Mouse (Mus musculus) kidney, embryonic 14.5 days (tissue): ENCODE data around the gene Gpr89. TPM values are rescaled to one million over a fixed set of nuclear protein-coding genes. Genes with fewer than 3 reads are reported as not detected.

Experiments
- ATAC-seq: fragments of 200-750 bp; cut with Nextera tagmentation; 2 replicates; pipeline ENCODE4 v1.8.0; 2017; ENCODE audit warnings: moderate number of reproducible peaks, mild to moderate bottlenecking, moderate TSS enrichment, moderate library complexity; ENCODE audit not compliant: low FRiP score, low TSS enrichment
- H3K27ac ChIP-seq: fragments of 300-500 bp; sonication (generic); 2 replicates; pipeline ENCODE4 v1.5.1; 2014; ENCODE audit warnings: low read depth, mild to moderate bottlenecking, low read length, moderate library complexity, mixed read lengths
- H3K27me3 ChIP-seq: fragments of 300-500 bp; sonication (generic); 2 replicates; pipeline ENCODE4 v1.6.1; 2014; ENCODE audit warnings: mild to moderate bottlenecking, low read length; ENCODE audit not compliant: control insufficient read depth, insufficient read depth
- H3K36me3 ChIP-seq: fragments of 300-500 bp; sonication (generic); 2 replicates; pipeline ENCODE4 v1.6.1; 2014; ENCODE audit warnings: low read length, mixed read lengths; ENCODE audit not compliant: control insufficient read depth, insufficient read depth
- H3K4me1 ChIP-seq: fragments of 300-500 bp; sonication (generic); 2 replicates; pipeline ENCODE4 v1.6.1; 2014; ENCODE audit warnings: low read length, mixed read lengths; ENCODE audit not compliant: control insufficient read depth, insufficient read depth
- H3K4me2 ChIP-seq: fragments of 300-500 bp; sonication (generic); replicated peaks from 2 replicates; pipeline ENCODE4 v1.6.1; 2014; ENCODE audit warnings: low read depth, mild to moderate bottlenecking, low read length
- H3K4me3 ChIP-seq: fragments of 300-500 bp; sonication (generic); 2 replicates; pipeline ENCODE4 v1.5.1; 2014; ENCODE audit warnings: mild to moderate bottlenecking, low read length
- H3K9ac ChIP-seq: fragments of 300-500 bp; sonication (generic); 2 replicates; pipeline ENCODE4 v1.6.1; 2014; ENCODE audit warnings: low read depth, mild to moderate bottlenecking, low read length, moderate library complexity
- H3K9me3 ChIP-seq: fragments of 300-500 bp; sonication (generic); 2 replicates; pipeline ENCODE4 v1.6.1; 2016; ENCODE audit warnings: low read length; ENCODE audit not compliant: control insufficient read depth
- WGBS: fragments of 180-500 bp; shearing (Covaris S2); extraction: QIAGEN DNeasy Blood & Tissue Kit; methylation state at CpG from one replicate; pipeline ENCODE4 v1.1.7; 2014; 5-methylcytosine and 5-hydroxymethylcytosine counted together
- polyA plus RNA-seq: library from polyadenylated mRNA; unstranded; fragments of >200 nt; fragmentation: Nextera tagmentation; extraction: Ambion mirVana; gene quantifications from 2 replicates; pipeline ENCODE4 v1.2.1, GENCODE M21; 2014

Gpr89 gene
- polyA plus RNA-seq, 1 experiment from 2014 or later = 50.9 TPM

- Histone ChIP-seq H3K4me3 (no peak overlapping the region), H3K4me1 (no peaks in the 10 kb centered on the region), H3K27me3 (no peaks in the 10 kb centered on the region), H3K36me3 (no peaks in the 10 kb centered on the region), H3K9ac (no peak overlapping the region), H3K9me3 (no peaks in the 10 kb centered on the region), H3K27ac (no peak overlapping the region), H3K4me2 (no peak overlapping the region)
- no peak for ATAC-seq
- 20% methylated on average over 7 of the region's 7 CpGs for WGBS
Observed at GRCm38 (mm10) chr3:96920991-96921390, 15.8 kb upstream of the Gpr89 start.

- Histone ChIP-seq H3K4me2 (peak overlapping the region; percentile 90), H3K9me3 (no peaks in the 10 kb centered on the region), H3K9ac (peak overlapping the region; percentile 83; the same call in 1 of the 2 replicates), H3K4me3 (peak overlapping the region; percentile 99), H3K36me3 (no peaks in the 10 kb centered on the region), H3K27me3 (no peaks in the 10 kb centered on the region), H3K4me1 (no peaks in the 10 kb centered on the region; the same call in 1 of the 2 replicates), H3K27ac (no peak overlapping the region)
- no peak; the same call in 1 of the 2 replicates for ATAC-seq
- 48% methylated on average over 9 of the region's 9 CpGs for WGBS
Observed at GRCm38 (mm10) chr3:96905592-96905991, 446 bp upstream of the Gpr89 start.

- 17% methylated on average over 14 of the region's 14 CpGs for WGBS
- ATAC-seq = no peak
- Histone ChIP-seq H3K36me3 (no peaks in the 10 kb centered on the region), H3K4me2 (peak within 1 kb of the TSS; percentile 90), H3K9ac (peak within 1 kb of the TSS; percentile 83), H3K9me3 (no peaks in the 10 kb centered on the region), H3K4me3 (peak within 1 kb of the TSS; percentile 99), H3K4me1 (no peaks in the 10 kb centered on the region; the same call in 1 of the 2 replicates), H3K27ac (no peak within 1 kb of the TSS), H3K27me3 (no peaks in the 10 kb centered on the region)
Observed at GRCm38 (mm10) chr3:96904393-96904792, 753 bp downstream of the Gpr89 start, which contains the start of gene Gja5. TSS of gene Gja5 (plus strand) at chr3:96904693.

GRCm38 (mm10) chr3:96902336-96902999, 2.7 kb downstream of the Gpr89 start:
- no peak for ATAC-seq
- no peaks in the 10 kb centered on the region for H3K9me3 ChIP-seq
- no peak overlapping the region for H3K4me2 ChIP-seq
- H3K4me3 ChIP-seq = no peak overlapping the region
- H3K36me3 ChIP-seq = peaks cover 4% of the 10 kb centered on the region; the same call in 1 of the 2 replicates
- H3K4me1 ChIP-seq = no peaks in the 10 kb centered on the region; the same call in 1 of the 2 replicates
- H3K9ac ChIP-seq = no peak overlapping the region
- WGBS = 72% methylated on average over 4 of the region's 4 CpGs
- no peaks in the 10 kb centered on the region for H3K27me3 ChIP-seq
- no peak overlapping the region for H3K27ac ChIP-seq

- WGBS = 93% methylated on average over 7 of the region's 7 CpGs
- H3K4me2 ChIP-seq = no peak overlapping the region
- no peak overlapping the region for H3K4me3 ChIP-seq
- H3K9ac ChIP-seq = no peak overlapping the region
- ATAC-seq = no peak
- H3K27ac ChIP-seq = no peak overlapping the region
- no peaks in the 10 kb centered on the region for H3K27me3 ChIP-seq
- H3K9me3 ChIP-seq = no peaks in the 10 kb centered on the region
- H3K36me3 ChIP-seq = peaks cover 45% of the 10 kb centered on the region
- no peaks in the 10 kb centered on the region for H3K4me1 ChIP-seq
Observed at GRCm38 (mm10) chr3:96883690-96884089, 21.5 kb downstream of the Gpr89 start.

GRCm38 (mm10) chr3:96882061-96882849, 22.9 kb downstream of the Gpr89 start:
- Histone ChIP-seq H3K4me1 (no peaks in the 10 kb centered on the region), H3K27me3 (no peaks in the 10 kb centered on the region), H3K4me3 (no peak overlapping the region), H3K9ac (no peak overlapping the region), H3K9me3 (no peaks in the 10 kb centered on the region), H3K27ac (no peak overlapping the region), H3K36me3 (peaks cover 41% of the 10 kb centered on the region), H3K4me2 (no peak overlapping the region)
- 94% methylated on average over 14 of the region's 14 CpGs for WGBS
- no peak for ATAC-seq

GRCm38 (mm10) chr3:96881557-96881956, 23.6 kb downstream of the Gpr89 start:
- H3K4me3 ChIP-seq = no peak overlapping the region
- no peak for ATAC-seq
- no peaks in the 10 kb centered on the region for H3K9me3 ChIP-seq
- WGBS = 69% methylated on average over 6 of the region's 6 CpGs
- no peak overlapping the region for H3K9ac ChIP-seq
- no peak overlapping the region for H3K27ac ChIP-seq
- H3K27me3 ChIP-seq = no peaks in the 10 kb centered on the region
- no peak overlapping the region for H3K4me2 ChIP-seq
- H3K36me3 ChIP-seq = peaks cover 36% of the 10 kb centered on the region
- no peaks in the 10 kb centered on the region for H3K4me1 ChIP-seq

- Histone ChIP-seq H3K4me1 (no peaks in the 10 kb centered on the region), H3K4me2 (no peak overlapping the region), H3K9ac (no peak overlapping the region), H3K27ac (no peak overlapping the region), H3K36me3 (peaks cover 35% of the 10 kb centered on the region), H3K9me3 (no peaks in the 10 kb centered on the region), H3K4me3 (no peak overlapping the region), H3K27me3 (no peaks in the 10 kb centered on the region)
- no peak for ATAC-seq
- WGBS = 91% methylated on average over 4 of the region's 4 CpGs
Observed at GRCm38 (mm10) chr3:96880385-96880784, 24.8 kb downstream of the Gpr89 start.

- WGBS = 89% methylated on average over 9 of the region's 9 CpGs
- no peak overlapping the region for H3K27ac ChIP-seq
- no peak overlapping the region for H3K9ac ChIP-seq
- peaks cover 42% of the 10 kb centered on the region for H3K36me3 ChIP-seq
- no peaks in the 10 kb centered on the region for H3K4me1 ChIP-seq
- H3K4me3 ChIP-seq = no peak overlapping the region
- H3K4me2 ChIP-seq = no peak overlapping the region
- no peaks in the 10 kb centered on the region for H3K9me3 ChIP-seq
- H3K27me3 ChIP-seq = no peaks in the 10 kb centered on the region
- no peak for ATAC-seq
Observed at GRCm38 (mm10) chr3:96879536-96879935, 25.6 kb downstream of the Gpr89 start.
